Mouse (Mus musculus) stomach, postnatal 0 days (tissue): ENCODE measurements around the gene Galnt10.

Experiments
- CTCF ChIP-seq: IDR thresholded peaks from 2 replicates; pipeline ENCODE4 v1.5.1; 2016; ENCODE audit warnings: antibody characterized with exemption, low read depth, mild to moderate bottlenecking, moderate library complexity
- EP300 ChIP-seq: optimal IDR thresholded peaks from 2 replicates; pipeline ENCODE3; 2016; ENCODE audit warnings: antibody characterized with exemption

DNA sequence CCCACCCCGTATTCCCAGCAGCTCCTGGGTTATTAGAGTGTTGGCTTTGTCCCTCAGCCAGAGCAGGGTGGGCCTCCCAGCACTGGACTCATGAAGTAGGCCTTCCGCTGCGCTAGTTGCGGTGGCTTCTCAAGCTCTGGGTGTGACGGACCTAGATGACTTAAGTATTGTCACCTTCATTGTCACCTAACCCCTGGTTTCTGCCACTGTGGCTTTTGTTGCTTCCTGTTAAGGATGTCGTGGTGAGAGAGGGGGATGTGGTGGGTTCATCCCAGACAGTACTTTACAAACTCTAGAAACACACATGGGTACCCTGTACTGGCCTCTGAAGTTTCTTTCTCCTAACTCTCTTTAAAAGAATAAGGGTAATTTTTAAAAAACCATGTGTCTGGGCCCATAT, 24.3 kb downstream of the Galnt10 start:
- no peak for TF ChIP-seq CTCF
- TF ChIP-seq EP300 = no peak
